Mouse (Mus musculus) C2C12 (cell line): ENCODE measurements around the gene Ifit2. TPM values are rescaled to one million over a fixed set of nuclear protein-coding genes. Genes with fewer than 3 reads are reported as not detected.

Experiments
- H3K27me3 ChIP-seq: one replicate; pipeline ENCODE4 v1.6.1; 2011; ENCODE audit not compliant: control insufficient read depth, insufficient read depth, insufficient read length
- H3K36me3 ChIP-seq: one replicate; pipeline ENCODE4 v1.6.1; 2011; ENCODE audit not compliant: control insufficient read depth, insufficient read depth
- H3K4me3 ChIP-seq: one replicate; pipeline ENCODE4 v1.5.1; 2011; ENCODE audit warnings: mild to moderate bottlenecking, control low read depth; ENCODE audit not compliant: poor library complexity, insufficient read depth, severe bottlenecking
- H3K79me2 ChIP-seq: one replicate; pipeline ENCODE4 v1.6.1; 2011; ENCODE audit not compliant: control insufficient read depth, insufficient read depth
- H3K79me3 ChIP-seq: one replicate; pipeline ENCODE4 v1.6.1; 2011; ENCODE audit warnings: low read depth, control low read depth
- H3ac ChIP-seq: one replicate; pipeline ENCODE3; 2011; ENCODE audit warnings: low read depth; ENCODE audit not compliant: control insufficient read depth, insufficient read length
- CEBPB ChIP-seq: IDR thresholded peaks from one replicate; pipeline ENCODE4 v1.6.1; 2011; ENCODE audit warnings: low read depth, mild to moderate bottlenecking, control low read depth, moderate library complexity
- CTCF ChIP-seq: IDR thresholded peaks from one replicate; pipeline ENCODE4 v1.5.1; 2011; ENCODE audit not compliant: control insufficient read depth, insufficient read depth, insufficient read length
- FOSL1 ChIP-seq: IDR thresholded peaks from one replicate; pipeline ENCODE4 v1.8.0; 2011; ENCODE audit warnings: mild to moderate bottlenecking, low read length; ENCODE audit not compliant: poor library complexity, insufficient read depth, severe bottlenecking
- MAX ChIP-seq: IDR thresholded peaks from one replicate; pipeline ENCODE4 v1.6.1; 2011; ENCODE audit warnings: mild to moderate bottlenecking, control low read depth
- MYOD1 ChIP-seq: IDR thresholded peaks from one replicate; pipeline ENCODE4 v1.6.1; 2011; ENCODE audit warnings: low read depth; ENCODE audit not compliant: control insufficient read depth, insufficient read length
- MYOG ChIP-seq: IDR thresholded peaks from one replicate; pipeline ENCODE4 v1.6.1; 2011; ENCODE audit not compliant: control insufficient read depth, insufficient read length; ENCODE audit errors: extremely low read depth
- USF1 ChIP-seq: IDR thresholded peaks from one replicate; pipeline ENCODE4 v1.6.1; 2011; ENCODE audit warnings: low read depth, mild to moderate bottlenecking, control low read depth, moderate library complexity
- polyA plus RNA-seq: library from polyadenylated mRNA; unstranded; fragments of >200 nt; fragmentation: generic; extraction: Trizol; gene quantifications from one replicate; pipeline ENCODE4 v1.2.1, GENCODE M21; 2012; ENCODE audit warnings: missing spikeins

Ifit2 gene
- polyA plus RNA-seq, 1 experiment = 1.6 TPM

DNA sequence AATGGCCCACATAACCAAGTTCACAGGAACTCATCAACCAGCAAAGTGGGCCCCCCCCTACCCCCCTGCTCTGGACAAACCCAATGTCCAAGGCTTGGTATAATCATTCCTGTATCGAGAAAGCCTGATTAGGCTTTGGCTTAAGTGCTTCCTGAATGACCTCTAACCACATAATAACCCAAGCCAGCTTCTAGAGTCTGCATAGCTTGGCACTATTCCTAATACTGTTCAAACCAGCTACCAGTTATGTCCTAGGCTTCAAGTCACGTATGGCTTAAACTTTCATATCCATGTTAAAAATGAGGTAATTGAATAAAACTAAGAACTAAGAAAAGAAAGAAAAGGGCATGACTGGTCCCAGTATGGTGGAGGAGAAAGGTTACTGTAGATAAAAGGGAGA, 34.1 kb upstream of the Ifit2 start:
- Histone ChIP-seq H3K4me3 (no peak overlapping the region), H3K36me3 (no peaks in the 10 kb centered on the region), H3K79me2 (no peaks in the 10 kb centered on the region), H3K27me3 (no peaks in the 10 kb centered on the region), H3ac (no peak overlapping the region), H3K79me3 (no peaks in the 10 kb centered on the region)
- TF ChIP-seq MAX (no peak), MYOG (no peak), CEBPB (no peak), FOSL1 (no peak), USF1 (no peak), CTCF (no peak), MYOD1 (no peak)

DNA sequence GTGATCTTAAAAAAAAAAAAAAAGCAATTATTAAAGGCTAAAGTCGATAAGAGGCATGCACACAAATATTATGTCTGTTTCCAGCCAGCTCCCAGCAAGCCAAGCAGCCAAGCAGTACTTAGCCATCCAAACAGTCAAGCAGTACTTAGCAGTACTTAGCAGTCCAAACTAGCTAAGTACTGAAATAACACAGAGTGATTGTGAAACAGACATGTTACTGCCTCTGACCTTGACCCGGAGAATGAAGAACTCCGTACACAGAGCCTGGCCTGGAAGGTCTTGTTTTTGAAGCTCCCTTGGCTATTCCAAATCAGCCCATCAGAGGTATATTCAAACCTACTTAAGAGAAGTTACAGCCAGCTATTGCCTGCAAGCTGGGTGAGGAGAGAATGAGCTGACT, 33.3 kb upstream of the Ifit2 start:
- Histone ChIP-seq H3ac (no peak overlapping the region), H3K4me3 (no peak overlapping the region), H3K79me2 (no peaks in the 10 kb centered on the region), H3K79me3 (no peaks in the 10 kb centered on the region), H3K36me3 (no peaks in the 10 kb centered on the region), H3K27me3 (no peaks in the 10 kb centered on the region)
- TF ChIP-seq MYOD1 (no peak), MYOG (no peak), USF1 (no peak), MAX (no peak), CEBPB (no peak), CTCF (no peak)

DNA sequence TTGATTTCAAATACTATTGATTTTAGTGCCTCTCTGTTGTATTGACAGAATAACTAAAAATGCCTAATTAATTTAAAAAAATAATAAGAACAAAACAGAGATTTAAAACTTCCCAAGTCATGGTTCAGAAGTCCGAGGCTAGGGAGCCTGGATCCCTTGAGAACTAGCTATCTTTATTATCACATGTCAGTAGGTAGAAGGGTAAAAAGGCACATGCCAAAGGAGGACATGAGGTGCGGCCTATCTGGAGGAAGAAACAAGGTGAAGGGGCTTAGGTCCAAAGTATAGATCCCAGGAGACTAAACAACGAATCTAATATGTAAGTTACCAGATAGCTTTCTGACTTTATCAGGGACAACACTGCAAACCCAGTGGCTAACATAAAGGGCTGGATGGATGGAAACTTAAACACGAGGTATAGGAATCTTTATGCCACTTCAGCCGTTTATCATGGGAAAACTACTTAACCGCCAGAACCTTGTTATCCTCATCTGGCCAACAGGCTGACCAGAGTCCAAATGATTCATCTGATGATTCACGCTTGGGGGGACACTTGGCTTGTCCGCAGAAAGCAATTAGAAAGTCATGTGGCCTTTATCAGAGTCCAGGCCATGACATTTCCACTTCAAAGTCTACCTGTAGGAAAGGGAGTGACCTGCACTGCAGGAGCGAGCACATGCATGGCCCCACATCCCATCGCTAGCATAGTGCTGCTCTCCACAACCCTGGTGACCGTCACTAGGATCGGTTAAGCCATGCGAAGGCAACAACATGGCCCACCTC, 32.5 kb upstream of the Ifit2 start:
- Histone ChIP-seq H3K79me2 (no peaks in the 10 kb centered on the region), H3K4me3 (no peak overlapping the region), H3ac (no peak overlapping the region), H3K27me3 (no peaks in the 10 kb centered on the region), H3K79me3 (no peaks in the 10 kb centered on the region), H3K36me3 (no peaks in the 10 kb centered on the region)
- peak; percentile 88 for TF ChIP-seq USF1
- peak; percentile 75 for TF ChIP-seq MAX
- TF ChIP-seq MYOG = no peak
- no peak for TF ChIP-seq CEBPB
- no peak for TF ChIP-seq CTCF
- TF ChIP-seq FOSL1 = peak; percentile 88
- no peak for TF ChIP-seq MYOD1

DNA sequence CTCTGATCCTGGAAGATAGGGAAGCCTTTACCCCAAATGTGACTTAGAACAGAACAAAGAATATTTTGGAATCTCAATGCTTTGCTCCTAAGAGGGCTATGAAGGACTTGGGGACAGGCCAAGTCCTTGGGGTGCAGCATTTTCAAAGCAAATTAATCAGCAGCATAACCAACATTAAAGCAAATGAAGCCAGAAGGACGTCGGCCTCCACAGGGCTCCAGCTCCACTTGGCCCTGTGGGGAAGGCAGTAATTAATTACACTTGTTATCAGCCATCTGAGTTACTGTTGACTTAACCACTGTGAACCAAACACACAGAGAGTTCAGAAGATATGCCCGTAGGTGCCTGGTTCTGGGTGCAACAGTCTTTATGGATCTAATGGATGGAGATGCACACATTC, 31.7 kb upstream of the Ifit2 start:
- no peak overlapping the region for H3ac ChIP-seq
- no peak overlapping the region for H3K4me3 ChIP-seq
- no peaks in the 10 kb centered on the region for H3K79me2 ChIP-seq
- no peak for TF ChIP-seq MYOD1
- TF ChIP-seq FOSL1 = no peak
- TF ChIP-seq CTCF = no peak
- no peak for TF ChIP-seq MAX
- no peak for TF ChIP-seq CEBPB
- no peak for TF ChIP-seq MYOG
- no peak for TF ChIP-seq USF1
- no peaks in the 10 kb centered on the region for H3K79me3 ChIP-seq
- H3K27me3 ChIP-seq = no peaks in the 10 kb centered on the region
- H3K36me3 ChIP-seq = no peaks in the 10 kb centered on the region

DNA sequence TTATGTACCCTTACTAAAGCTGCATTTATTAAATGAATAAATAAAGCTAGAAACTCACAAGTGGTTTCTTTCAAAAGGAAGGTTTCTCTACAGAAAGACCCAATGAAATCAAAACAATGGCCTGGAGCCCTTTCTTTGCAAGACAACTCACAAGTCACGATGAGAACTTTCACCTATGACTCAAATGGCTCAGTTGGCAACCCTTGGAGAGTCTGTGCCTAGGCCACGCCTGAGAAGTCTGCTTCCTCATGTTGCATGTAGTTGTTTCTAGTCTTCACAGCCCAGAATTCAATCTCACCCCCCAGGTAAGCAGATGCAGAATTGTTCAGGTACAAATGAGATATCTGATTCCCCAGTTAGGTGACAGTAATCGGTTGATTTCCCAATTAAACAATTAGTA, 30.8 kb upstream of the Ifit2 start:
- no peak overlapping the region for H3ac ChIP-seq
- no peaks in the 10 kb centered on the region for H3K79me3 ChIP-seq
- no peaks in the 10 kb centered on the region for H3K36me3 ChIP-seq
- H3K27me3 ChIP-seq = no peaks in the 10 kb centered on the region
- no peaks in the 10 kb centered on the region for H3K79me2 ChIP-seq
- TF ChIP-seq USF1 = no peak
- no peak for TF ChIP-seq CEBPB
- TF ChIP-seq CTCF = no peak
- no peak for TF ChIP-seq MAX
- no peak for TF ChIP-seq MYOD1
- TF ChIP-seq FOSL1 = no peak
- TF ChIP-seq MYOG = no peak
- H3K4me3 ChIP-seq = no peak overlapping the region

DNA sequence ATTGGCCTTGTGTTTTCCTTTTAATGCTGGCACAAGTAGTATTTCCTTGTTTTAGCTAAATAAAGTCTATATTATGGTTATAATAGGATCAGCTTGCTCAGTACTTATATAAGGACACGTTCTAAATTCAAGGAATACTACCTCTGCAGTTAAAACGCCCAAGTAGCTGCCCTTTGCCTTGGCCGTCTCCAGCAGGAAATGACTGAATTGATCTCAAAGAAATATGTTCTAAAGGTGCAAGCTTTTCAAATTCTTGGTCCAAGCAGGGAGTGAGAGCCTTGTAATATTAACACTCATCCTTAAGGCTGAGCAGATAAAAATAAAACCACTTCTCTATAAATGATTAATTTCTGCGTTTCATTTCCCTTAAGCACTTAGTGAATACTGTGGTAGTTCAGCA, 30.4 kb upstream of the Ifit2 start:
- no peak overlapping the region for H3K4me3 ChIP-seq
- H3K79me2 ChIP-seq = no peaks in the 10 kb centered on the region
- H3K79me3 ChIP-seq = no peaks in the 10 kb centered on the region
- H3ac ChIP-seq = no peak overlapping the region
- TF ChIP-seq CEBPB = no peak
- TF ChIP-seq MYOG = no peak
- no peak for TF ChIP-seq USF1
- no peak for TF ChIP-seq MYOD1
- TF ChIP-seq FOSL1 = no peak
- TF ChIP-seq CTCF = no peak
- TF ChIP-seq MAX = no peak
- no peaks in the 10 kb centered on the region for H3K36me3 ChIP-seq
- no peaks in the 10 kb centered on the region for H3K27me3 ChIP-seq
